Mouse (Mus musculus) thymus, postnatal 0 days (tissue): Measurements from ENCODE around the gene Hnrnpk. TPM values are rescaled to one million over a fixed set of nuclear protein-coding genes. Genes with fewer than 3 reads are reported as not detected.
"Not testable (repeated sequence)": the region's sequence is repeated elsewhere in the genome, so short reads cannot be mapped to it uniquely, and the experiment has no call there.

Experiments used
- DNase-seq: peaks from one replicate; pipeline ENCODE4 v3.0.0-alpha.2; 2015; ENCODE audit warnings: low spot score
- polyA plus RNA-seq: library from polyadenylated mRNA; unstranded; fragments of >200 nt; fragmentation: Nextera tagmentation; extraction: Ambion mirVana; gene quantifications from 2 replicates; pipeline ENCODE4 v1.2.1, GENCODE M21; 2015

Hnrnpk gene
- 1,350 and 1,444 TPM in 2 replicates for polyA plus RNA-seq

GRCm38 (mm10) chr13:58403243-58403642 lies at the start of gene Hnrnpk:
TSS of gene Hnrnpk (minus strand) at chr13:58403343.
- peak; percentile 16 for DNase-seq

DNA sequence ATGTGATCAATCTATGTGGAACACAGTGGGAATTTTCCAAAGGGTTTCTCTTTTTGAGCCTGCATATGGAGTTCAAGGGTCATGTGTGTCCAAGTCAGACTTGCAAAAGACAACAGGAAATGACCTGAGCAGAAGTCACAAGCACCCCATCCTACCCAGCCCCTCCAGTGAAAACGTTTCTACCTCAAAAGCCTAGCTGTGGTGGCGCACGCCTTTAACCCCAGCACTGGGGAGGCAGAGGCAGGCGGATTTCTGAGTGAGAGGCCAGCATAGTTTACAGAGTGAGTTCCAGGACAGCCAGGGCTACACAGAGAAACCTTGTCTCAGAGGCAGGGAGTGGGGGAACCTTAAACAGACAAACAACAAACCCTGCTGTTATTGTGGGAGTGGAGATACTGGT lies 49.1 kb upstream of the Hnrnpk start:
- no peak for DNase-seq

DNA sequence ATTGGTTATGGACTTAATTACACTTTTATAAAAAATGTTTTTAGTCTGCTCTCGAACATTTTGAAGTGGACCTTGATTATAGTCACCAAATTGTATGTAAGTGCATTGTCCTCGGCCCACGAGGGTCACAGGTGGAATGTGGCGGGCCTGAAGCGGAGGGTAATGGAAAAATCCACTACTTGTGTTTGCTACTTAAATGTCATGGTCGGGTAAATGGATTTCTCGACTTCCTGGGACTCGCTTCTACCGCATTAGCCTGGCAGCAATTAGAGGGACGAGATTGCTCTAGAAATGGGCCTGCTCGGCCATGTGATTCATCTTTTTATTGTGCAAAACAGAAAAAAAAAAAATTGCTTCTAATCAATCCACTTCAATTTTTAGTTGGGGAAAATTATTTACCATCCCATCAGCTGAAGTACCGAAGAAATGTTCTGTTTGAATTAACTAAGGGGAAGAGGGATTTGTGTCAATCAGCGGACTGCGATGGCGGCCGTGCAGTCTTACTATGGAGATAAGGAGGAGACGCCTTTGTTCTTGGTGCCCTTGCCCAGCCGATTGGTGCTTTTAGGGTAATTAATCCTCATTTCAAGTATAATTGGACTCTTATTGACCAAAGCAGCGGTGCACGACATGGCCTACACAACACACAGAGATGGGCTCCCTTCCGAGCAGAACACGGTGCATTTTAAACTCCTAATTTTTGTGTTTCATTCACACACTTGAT lies 47.5 kb upstream of the Hnrnpk start:
- no peak for DNase-seq

GRCm38 (mm10) chr13:58446541-58446940 lies 43.4 kb upstream of the Hnrnpk start:
- no peak for DNase-seq

- no peak for DNase-seq
Measured at GRCm38 (mm10) chr13:58443787-58444186, 40.6 kb upstream of the Hnrnpk start.

GRCm38 (mm10) chr13:58443326-58443725 lies 40.2 kb upstream of the Hnrnpk start:
- no peak for DNase-seq

DNA sequence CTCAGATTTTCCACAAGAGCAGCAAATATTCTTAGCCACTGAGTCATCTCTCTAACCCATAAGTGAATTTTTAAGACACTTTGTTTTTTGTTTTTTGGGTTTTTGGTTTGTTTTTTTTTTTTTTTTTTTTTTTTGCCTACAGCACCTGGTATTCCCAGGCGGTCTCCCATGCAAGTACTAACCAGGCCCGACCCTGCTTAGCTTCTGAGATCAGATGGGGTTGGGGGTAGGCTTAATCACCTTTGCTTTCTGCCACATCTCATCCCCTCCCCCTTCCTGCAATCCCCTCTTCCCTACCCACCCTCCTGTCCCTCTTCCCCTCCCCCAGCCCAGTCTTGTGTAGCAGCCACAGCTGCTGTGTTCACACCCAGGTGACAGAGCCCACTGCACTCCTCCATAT lies 36.6 kb upstream of the Hnrnpk start:
- DNase-seq, result no peak

DNA sequence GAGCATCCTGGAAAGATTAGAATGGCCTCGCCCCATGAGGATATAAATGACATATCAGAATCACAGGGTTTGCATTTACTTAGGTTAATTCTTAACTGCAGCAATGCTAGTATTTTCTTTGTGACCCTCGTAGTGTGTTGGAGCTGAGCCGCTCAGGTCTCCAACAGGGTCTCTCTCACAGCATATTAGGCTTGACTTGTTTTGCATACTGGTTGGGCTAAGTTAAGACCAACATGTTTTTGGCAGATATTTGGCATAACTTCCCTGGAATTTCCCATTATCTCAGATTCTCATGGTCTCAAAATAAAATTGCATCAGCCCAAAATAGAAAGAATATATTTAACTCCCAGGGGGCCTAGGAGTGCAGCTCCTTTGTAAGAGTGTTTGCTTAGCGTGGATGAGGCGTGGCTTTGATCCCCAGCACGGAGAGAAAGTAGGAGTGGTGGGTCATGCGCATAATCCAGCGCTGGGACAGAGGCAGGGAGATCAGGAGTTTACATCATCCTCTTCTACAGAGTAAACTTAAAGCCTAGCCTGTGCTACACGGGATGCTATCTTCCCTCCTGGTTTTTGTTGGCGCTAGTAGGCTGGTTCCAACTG lies 20.0 kb upstream of the Hnrnpk start:
- DNase-seq, result no peak

DNA sequence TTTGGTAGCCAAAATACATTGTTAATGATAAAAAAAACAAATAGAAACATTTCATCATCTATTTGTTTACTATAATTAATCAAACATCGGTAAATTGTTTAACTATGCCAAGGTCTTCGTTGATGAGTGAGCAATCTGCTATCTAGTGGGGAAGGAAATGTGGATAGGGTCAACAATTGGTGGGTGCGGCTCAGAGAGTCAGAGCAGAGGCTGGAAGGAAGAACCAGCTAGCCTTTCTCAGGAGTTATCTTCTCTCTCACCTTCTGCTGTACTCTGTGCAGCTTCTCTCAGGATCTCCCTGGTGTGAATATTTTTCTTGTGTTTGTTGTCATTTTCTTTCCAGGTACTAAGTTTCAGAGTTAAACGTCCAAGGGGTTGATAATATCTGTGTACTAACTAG lies 19.1 kb upstream of the Hnrnpk start:
- DNase-seq, result no peak

DNA sequence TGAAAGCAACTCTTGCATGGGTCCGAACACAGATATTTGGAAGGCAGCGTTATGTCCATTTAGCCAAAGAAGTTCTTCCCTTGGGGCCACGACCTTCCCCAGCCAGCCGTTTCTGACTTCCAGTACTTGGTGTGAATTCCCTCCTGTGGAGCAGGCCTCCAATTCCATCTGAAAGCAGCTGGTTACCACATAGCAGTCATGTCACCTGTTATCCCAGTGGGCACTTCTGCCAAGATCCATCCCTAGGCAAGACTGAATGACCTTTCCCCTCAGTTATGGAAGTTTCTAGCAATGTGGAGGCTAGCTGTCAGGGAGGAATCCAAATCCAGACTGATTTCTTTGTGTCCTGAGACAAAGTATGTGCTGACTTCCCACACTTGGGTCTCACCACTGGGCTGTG lies 17.9 kb upstream of the Hnrnpk start:
- DNase-seq, result no peak

DNA sequence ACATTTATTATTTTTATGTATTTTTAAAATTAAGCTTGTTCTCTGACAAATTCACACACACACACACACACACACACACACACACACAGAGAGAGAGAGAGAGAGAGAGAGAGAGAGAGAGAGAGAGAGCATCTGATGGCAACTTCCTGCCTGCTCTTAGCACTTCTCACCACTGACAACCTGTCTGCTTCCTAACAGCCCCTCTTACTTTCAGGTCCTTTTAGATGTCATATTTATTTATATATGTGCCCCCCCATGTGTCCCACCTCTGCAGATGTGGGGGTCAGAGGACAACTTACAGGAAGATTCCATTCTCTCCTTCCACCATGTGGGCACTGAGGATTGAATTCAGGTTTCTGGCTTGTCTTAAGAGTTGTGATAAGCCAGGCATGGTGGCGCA lies 16.1 kb upstream of the Hnrnpk start:
- DNase-seq, result no peak

DNA sequence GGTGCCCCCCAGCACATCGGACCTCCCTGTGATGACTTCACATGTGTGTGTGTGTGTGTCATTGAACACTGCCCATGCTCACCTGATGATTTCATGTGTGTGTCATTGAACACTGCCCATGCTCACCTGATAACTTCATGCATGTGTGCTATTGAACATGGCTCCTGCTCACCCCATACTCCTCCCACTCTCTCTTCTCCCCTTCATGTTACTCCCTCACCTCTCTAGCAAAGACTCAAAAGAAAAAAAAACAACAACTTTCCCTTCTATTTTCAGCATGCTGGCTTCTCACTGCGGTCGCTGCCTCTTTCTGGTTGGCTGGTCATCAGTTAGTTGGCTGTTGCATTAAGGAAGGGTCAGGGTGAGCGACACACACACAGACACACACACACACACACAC lies 15.5 kb upstream of the Hnrnpk start:
- no peak for DNase-seq

DNA sequence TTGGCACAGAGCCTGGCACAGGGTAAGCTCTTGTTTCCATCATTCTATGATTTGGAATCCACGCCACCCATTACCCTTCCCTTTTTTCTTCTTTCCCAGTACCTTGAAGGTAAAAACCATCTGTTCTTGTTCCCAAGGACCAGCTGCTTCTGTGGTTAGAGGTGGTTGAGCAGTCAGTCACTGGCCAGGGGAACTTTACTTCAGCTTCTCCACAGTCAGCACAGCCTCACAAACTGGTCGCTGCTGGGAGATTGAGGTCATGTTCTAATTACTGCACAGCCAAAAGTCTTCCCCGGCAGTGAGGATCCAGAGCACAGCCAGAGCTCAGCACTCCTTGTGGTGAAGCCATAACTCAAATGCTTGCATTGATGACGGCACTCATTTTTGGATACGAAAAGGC lies 12.7 kb upstream of the Hnrnpk start:
- DNase-seq, result no peak

DNA sequence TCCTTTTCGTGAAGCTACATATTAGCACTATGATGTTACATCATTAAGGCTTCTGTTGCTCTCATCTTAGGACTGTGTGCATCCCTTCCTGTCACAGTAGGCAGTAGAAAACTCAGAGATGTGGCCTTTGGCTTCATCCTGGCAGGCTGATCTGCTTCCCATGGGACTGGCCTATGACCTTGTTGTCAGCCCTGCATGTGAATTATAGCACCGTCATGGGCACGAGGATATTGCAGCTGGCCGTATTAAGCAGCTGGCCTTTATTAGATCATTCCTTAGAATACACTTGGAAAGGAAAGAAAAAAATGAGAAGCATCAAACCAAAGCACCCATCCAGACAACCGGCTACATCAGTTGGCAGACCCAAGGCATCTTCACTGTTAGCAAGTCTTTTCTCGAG lies 12.2 kb upstream of the Hnrnpk start:
- DNase-seq, result no peak

GRCm38 (mm10) chr13:58411073-58411472 lies 7.9 kb upstream of the Hnrnpk start:
- DNase-seq, result no peak

DNA sequence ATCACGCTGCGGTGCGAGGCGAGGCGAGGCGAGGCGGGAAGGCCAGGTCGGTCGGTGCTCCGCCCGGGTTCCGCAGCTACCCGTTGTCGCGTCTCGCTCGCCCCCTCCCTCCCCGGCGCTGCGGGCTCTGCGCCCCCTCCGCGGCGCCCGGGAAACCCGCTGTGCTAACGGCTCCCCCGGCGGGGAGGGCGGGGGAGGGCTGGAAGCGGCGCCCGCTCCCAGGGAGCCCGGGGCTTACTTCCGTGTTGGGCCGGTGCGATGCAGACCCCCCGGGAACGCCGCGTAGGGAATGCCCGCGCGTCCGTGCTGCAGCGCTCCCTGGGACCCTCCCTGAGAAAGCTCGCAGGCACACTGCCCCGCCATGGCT lies 416 bp downstream of the Hnrnpk start:
- peak; percentile 89 for DNase-seq

GRCm38 (mm10) chr13:58402003-58402743 lies 970 bp downstream of the Hnrnpk start, which contains the start of gene Rmi1:
TSS of gene Rmi1 (plus strand) at chr13:58402248.
- peak; percentile 99 for DNase-seq

DNA sequence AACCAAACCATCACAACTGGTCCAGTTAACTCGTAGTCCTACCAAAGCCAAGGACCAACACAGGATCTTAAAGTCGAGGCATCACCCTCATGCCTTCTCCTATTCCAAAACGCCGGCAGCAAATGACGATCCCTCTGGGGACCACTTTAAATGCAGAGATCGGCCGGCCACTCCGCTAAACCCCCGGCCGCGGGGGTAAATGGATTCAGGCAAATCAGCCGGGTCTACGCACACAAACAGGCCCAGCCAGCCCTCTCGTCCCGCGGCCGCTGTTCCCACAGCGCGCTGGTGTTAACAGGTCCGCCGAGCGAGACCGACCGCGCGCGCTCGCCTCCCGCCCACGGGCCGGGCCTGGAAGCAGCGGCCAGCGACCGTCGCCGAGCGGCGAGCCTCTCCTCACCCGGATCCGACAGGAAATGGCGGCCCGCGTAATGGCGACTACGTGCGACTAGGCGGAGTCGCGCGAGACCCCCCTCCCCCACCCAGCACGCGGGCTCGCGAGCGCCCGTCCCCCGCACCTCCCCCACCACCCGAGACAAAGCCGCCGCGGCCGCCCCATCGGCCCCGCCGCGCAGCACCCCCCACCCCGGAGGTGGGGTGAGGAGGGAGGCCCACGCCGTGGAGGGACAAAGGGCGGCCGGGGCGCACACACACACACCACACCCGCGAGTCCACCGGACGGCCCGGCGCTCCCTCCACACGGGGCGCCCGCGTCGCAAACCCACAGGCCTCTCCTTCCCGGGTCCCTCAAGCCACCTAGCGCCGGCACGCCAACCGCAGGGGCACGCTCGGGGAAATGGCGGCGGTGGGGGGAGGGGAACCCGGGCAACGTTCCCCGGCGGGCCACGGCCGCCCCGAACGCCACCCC lies 1.8 kb downstream of the Hnrnpk start:
- DNase-seq, result peak; percentile 83

GRCm38 (mm10) chr13:58400576-58400975 lies 2.6 kb downstream of the Hnrnpk start:
- peak; percentile 25 for DNase-seq

GRCm38 (mm10) chr13:58397651-58398050 lies 5.5 kb downstream of the Hnrnpk start:
- no peak for DNase-seq

- DNase-seq, result not testable (repeated sequence)
Measured at GRCm38 (mm10) chr13:58394392-58394791, 8.8 kb downstream of the Hnrnpk start.
